Mouse (Mus musculus) liver, embryonic 14.5 days (tissue): ENCODE data around the gene Gm49392. TPM values are rescaled to one million over a fixed set of nuclear protein-coding genes. Genes with fewer than 3 reads are reported as not detected.

Experiments
- ATAC-seq: fragments of 200-750 bp; cut with Nextera tagmentation; 2 replicates; pipeline ENCODE4 v1.8.0; 2017; ENCODE audit warnings: moderate number of reproducible peaks, mild to moderate bottlenecking, moderate library complexity; ENCODE audit not compliant: insufficient read depth
- DNase-seq, 3 experiments: peaks; one replicate each; pipeline ENCODE4 v3.0.0-alpha.2; 2012 to 2013; ENCODE audit warnings: low read depth in 3 of 3, low spot score in 3 of 3
- H3K27ac ChIP-seq: fragments of 300-500 bp; sonication (generic); 2 replicates; pipeline ENCODE4 v1.5.1; 2014; ENCODE audit warnings: moderate library complexity, mild to moderate bottlenecking, control low read depth, inconsistent platforms
- H3K27me3 ChIP-seq: fragments of 300-500 bp; sonication (generic); 2 replicates; pipeline ENCODE4 v1.6.1; 2014; ENCODE audit warnings: mild to moderate bottlenecking, low read length, moderate library complexity; ENCODE audit not compliant: control insufficient read depth, insufficient read depth
- H3K36me3 ChIP-seq: fragments of 300-500 bp; sonication (generic); replicated peaks from 2 replicates; pipeline ENCODE4 v1.6.1; 2014; ENCODE audit warnings: low read depth; ENCODE audit not compliant: control insufficient read depth, insufficient read depth
- H3K4me1 ChIP-seq, 2 experiments: fragments of 200-500 bp in 1 of 2; fragments of 300-500 bp in 1 of 2; sonication (generic) in 1 of 2; replicated peaks; 2 replicates each; pipeline ENCODE4 v1.6.1; 2012 to 2014; ENCODE audit warnings: antibody characterized with exemption in 1 of 2, inconsistent platforms in 1 of 2, low read length in 1 of 2; ENCODE audit not compliant: control insufficient read depth in 2 of 2, insufficient read depth in 2 of 2
- H3K4me2 ChIP-seq: fragments of 300-500 bp; sonication (generic); 2 replicates; pipeline ENCODE4 v1.6.1; 2014; ENCODE audit warnings: low read depth, mild to moderate bottlenecking, control low read depth, moderate library complexity
- H3K4me3 ChIP-seq, 2 experiments: fragments of 200-500 bp in 1 of 2; fragments of 300-500 bp in 1 of 2; sonication (generic) in 1 of 2; 2 replicates each; pipeline ENCODE4 v1.5.1; 2012 to 2014; ENCODE audit warnings: low read depth in 2 of 2, low read length in 2 of 2, mild to moderate bottlenecking in 2 of 2, control low read depth in 1 of 2, inconsistent platforms in 1 of 2, moderate library complexity in 1 of 2; ENCODE audit not compliant: insufficient read depth in 1 of 2
- H3K9ac ChIP-seq: fragments of 300-500 bp; sonication (generic); replicated peaks from 2 replicates; pipeline ENCODE4 v1.6.1; 2014; ENCODE audit warnings: mild to moderate bottlenecking, control low read depth, moderate library complexity
- H3K9me3 ChIP-seq: fragments of 300-500 bp; sonication (generic); 2 replicates; pipeline ENCODE4 v1.6.1; 2016; ENCODE audit warnings: low read length, mixed read lengths; ENCODE audit not compliant: control insufficient read depth
- CTCF ChIP-seq: IDR thresholded peaks from 2 replicates; pipeline ENCODE4 v1.5.1; 2016; ENCODE audit warnings: antibody characterized with exemption, low read depth, control low read depth
- EP300 ChIP-seq: IDR thresholded peaks from 2 replicates; pipeline ENCODE4 v1.6.1; 2016; ENCODE audit warnings: antibody characterized with exemption, low read depth
- WGBS: fragments of 180-500 bp; shearing (Covaris S2); extraction: QIAGEN DNeasy Blood & Tissue Kit; methylation state at CpG from one replicate; pipeline ENCODE4 v1.1.7; 2014; ENCODE audit not compliant: insufficient replicate concordance; 5-methylcytosine and 5-hydroxymethylcytosine counted together
- polyA plus RNA-seq, 2 experiments: library from polyadenylated mRNA; depleted of rRNA in 1 of 2; stranded (reverse) in 1 of 2; unstranded in 1 of 2; fragments of >200 nt; fragmentation: Nextera tagmentation in 1 of 2; extraction: Ambion mirVana in 1 of 2; gene quantifications; 2 replicates each; pipeline versions ENCODE4 v1.2.1 to v1.2.3; 2012 to 2014

The Gm49392 gene
- polyA plus RNA-seq, 2 experiments = 0.23 TPM; not detected in 1

DNA sequence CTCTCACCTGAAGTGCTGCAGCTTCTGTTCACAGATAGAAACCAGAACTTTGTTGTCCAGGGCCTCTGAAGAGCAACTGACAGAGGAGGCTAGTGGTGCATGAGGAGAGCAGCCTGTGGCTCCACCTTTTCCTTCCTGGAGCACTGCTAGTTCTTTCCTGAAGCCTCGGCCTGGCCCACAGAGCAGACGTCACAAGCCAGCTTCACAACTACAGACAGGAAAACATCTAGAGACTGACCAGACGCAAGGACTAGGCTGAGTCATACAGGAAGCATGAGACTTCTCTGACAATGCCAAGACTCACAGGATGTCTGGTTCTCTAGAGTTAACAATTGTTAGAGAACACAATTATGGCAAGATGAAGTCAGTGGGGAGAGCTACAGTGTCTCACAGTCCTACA lies 634 bp upstream of the Gm49392 start, which contains the start of gene Ctla2b:
Gene Ctla2b (minus strand): TSS at position 120 of the 400 bp plus-strand sequence.
- ATAC-seq (peak; percentile 80), DNase-seq (peak in 2 of 3 experiments; percentile 6 to 22)
- Histone ChIP-seq H3K4me2 (no peak within 1 kb of the TSS), H3K27ac (no peak within 1 kb of the TSS), H3K9ac (no peak within 1 kb of the TSS), H3K9me3 (no peaks in the 10 kb centered on the region), H3K4me1 (no peaks in the 10 kb centered on the region; a peak in 1 of 4 replicates), H3K27me3 (no peaks in the 10 kb centered on the region), H3K4me3 (no peak within 1 kb of the TSS), H3K36me3 (no peaks in the 10 kb centered on the region)
- 20% methylated on average over 3 of the region's 3 CpGs for WGBS
- no peak for TF ChIP-seq EP300

DNA sequence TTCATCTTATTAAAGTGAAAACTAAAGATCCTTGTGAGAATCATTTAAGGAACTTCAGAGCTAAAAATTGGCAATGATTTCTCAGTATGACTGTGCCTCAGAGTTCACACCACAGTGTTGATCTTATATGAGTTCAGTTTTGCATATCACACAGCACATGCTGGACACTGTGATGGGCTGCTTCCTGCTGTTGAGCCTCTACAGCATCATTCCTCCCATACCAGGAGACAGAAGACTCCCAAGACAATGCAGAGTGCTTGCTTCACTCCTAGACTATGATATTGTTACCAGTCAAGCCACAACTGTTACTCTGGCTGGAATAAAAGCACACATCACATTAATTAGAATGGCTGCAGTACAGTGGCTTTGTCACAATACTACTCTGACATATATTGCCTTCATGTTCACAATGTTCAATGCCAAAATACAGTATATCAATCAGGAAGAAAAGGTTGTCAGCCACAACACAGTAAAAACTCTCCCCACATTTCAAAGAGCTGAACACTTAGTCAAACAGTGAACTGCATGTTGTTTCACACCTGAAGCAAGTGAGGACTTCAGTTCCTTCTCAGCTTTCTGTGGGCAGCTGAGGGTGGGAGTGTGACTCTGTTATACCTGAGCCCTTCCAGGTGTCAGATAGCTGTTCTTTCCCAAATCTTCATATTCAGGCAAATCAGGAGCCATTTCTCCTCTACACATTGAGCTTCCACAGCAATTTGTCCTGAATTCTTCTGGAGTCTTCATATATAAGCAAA lies 1.1 kb downstream of the Gm49392 start:
- Histone ChIP-seq H3K9ac (no peak overlapping the region), H3K27me3 (no peaks in the 10 kb centered on the region), H3K4me3 (no peak overlapping the region), H3K9me3 (no peaks in the 10 kb centered on the region), H3K4me2 (no peak overlapping the region), H3K27ac (no peak overlapping the region), H3K4me1 (no peaks in the 10 kb centered on the region; a peak in 1 of 4 replicates), H3K36me3 (no peaks in the 10 kb centered on the region)
- ATAC-seq (no peak), DNase-seq (no peak)
- no peak for TF ChIP-seq EP300
- no peak for TF ChIP-seq CTCF

DNA sequence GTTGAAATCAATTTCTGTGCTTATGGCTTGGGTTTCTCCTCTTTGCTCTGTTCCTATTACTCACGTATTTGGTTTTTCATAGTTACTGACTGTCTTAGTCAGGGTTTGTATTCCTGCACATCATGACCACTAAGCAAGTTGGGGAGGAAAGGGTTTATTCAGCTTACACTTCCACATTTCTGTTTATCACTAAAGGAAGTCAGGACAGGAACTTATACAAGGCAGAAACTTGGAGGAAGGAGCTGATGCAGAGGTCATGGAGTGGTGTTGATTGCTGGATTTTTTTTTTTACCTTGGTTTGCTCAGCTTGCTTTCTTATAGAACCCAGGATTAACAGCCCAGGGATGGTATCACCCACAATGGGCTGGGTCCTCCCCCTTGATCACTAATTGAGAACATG lies 4.4 kb downstream of the Gm49392 start:
- no peaks in the 10 kb centered on the region for H3K27me3 ChIP-seq
- H3K4me1 ChIP-seq = no peaks in the 10 kb centered on the region
- TF ChIP-seq CTCF = no peak
- TF ChIP-seq EP300 = no peak
- H3K9me3 ChIP-seq = no peaks in the 10 kb centered on the region
- ATAC-seq (no peak), DNase-seq (no peak)
- H3K27ac ChIP-seq = no peak overlapping the region
- H3K36me3 ChIP-seq = no peaks in the 10 kb centered on the region
- H3K4me3 ChIP-seq = no peak overlapping the region
- no peak overlapping the region for H3K9ac ChIP-seq
- WGBS = 35% methylated on average over 1 of the region's 1 CpGs
- no peak overlapping the region for H3K4me2 ChIP-seq

DNA sequence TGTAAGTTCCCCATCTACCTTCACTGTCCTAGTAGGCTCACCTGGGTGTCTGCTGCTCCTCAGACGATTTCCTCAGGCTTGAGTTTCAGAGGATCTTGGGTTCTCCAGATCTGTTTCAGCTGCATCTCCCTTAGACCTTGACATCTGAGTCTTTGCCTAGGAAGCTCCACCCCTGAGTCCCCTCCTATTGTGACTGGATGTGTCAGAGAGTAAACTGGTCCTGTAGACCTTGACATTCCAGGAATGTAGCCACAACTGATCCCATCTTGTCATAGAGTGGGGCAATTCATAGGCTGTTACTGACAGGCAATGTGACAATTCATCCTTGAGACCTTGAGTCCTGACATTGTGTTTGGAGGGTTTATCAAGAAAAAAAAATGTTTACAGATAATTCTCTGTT lies 32.4 kb downstream of the Gm49392 start, which contains the start of gene 4930486L24Rik:
Gene 4930486L24Rik (minus strand): TSS at position 195 of the 400 bp plus-strand sequence.
- no peaks in the 10 kb centered on the region for H3K9me3 ChIP-seq
- H3K4me2 ChIP-seq = no peak within 1 kb of the TSS
- H3K27ac ChIP-seq = no peak within 1 kb of the TSS
- H3K9ac ChIP-seq = no peak within 1 kb of the TSS
- H3K4me3 ChIP-seq = no peak within 1 kb of the TSS
- H3K36me3 ChIP-seq = no peaks in the 10 kb centered on the region
- no peaks in the 10 kb centered on the region for H3K27me3 ChIP-seq
- ATAC-seq (no peak), DNase-seq (no peak)
- H3K4me1 ChIP-seq = no peaks in the 10 kb centered on the region
- WGBS = 58% methylated on average over 1 of the region's 1 CpGs
- TF ChIP-seq EP300 (no peak), CTCF (no peak)

DNA sequence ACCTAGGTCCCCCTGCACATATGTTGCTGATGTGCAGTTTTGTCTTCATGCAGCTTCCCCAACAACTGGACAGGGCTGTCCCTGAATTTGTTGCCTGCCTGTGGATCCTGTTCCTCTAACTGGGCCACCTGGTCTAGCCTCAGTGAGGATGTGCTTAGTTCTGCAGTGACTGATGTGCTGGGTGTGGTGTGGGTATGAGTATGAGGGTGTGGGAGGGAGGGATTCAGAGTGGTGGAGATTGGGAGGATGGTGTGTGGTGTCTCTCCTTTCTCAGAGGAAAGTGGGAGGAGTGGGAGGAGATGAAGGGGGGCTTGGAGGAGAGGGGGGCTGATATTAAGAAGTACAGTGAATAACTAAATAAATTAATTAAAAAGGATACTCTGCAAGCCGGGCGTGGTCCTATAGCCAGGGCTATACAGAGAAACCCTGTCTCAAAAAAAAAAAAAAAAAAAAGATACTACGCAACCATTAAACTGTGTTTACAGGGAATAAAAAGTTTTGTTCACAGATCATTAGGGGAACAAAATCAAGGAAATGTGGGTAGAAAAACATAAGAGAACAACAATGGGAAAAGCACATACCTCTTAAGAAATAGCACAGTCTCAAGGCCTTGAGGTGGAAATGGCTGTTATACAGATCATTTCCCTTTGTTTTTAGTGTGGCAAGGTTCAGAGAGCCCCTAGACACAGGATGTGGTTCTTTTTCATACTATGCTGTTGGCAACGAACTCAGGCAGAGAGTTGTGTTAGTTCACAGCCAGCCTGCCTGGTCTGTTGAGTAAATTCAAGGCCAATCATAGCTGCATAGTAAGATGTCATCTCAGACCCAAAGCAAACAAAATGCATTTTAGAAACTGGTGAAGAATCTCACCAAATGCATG lies 48.2 kb downstream of the Gm49392 start:
- Histone ChIP-seq H3K9ac (no peak overlapping the region), H3K4me1 (no peaks in the 10 kb centered on the region), H3K27me3 (no peaks in the 10 kb centered on the region), H3K4me2 (no peak overlapping the region), H3K4me3 (no peak overlapping the region), H3K27ac (no peak overlapping the region), H3K9me3 (no peaks in the 10 kb centered on the region), H3K36me3 (no peaks in the 10 kb centered on the region)
- TF ChIP-seq CTCF (no peak), EP300 (no peak)
- ATAC-seq (no peak), DNase-seq (no peak)
- WGBS = 54% methylated on average over 4 of the region's 4 CpGs
